Mouse (Mus musculus): Measurements from ENCODE around the gene Ddit4. TPM values are rescaled to one million over a fixed set of nuclear protein-coding genes. Genes with fewer than 3 reads are reported as not detected.

The Ddit4 gene
- polyA plus RNA-seq, 1 experiment = 35.0 TPM

- H3K27ac ChIP-seq (ENCODE audit: insufficient read depth, low read depth, low read length) = no peak overlapping the region
- TF ChIP-seq POLR2A (IDR thresholded peaks at IDR 0.05; ENCODE audit: low read depth, low read length) (no peak), CTCF (IDR thresholded peaks at IDR 0.05; ENCODE audit: extremely low read depth, insufficient read length, insufficient replicate concordance, low read depth, low read length) (no peak)
- H3K4me3 ChIP-seq (ENCODE audit: low read depth, low read length) = no peak overlapping the region
- 98% methylated on average over 9 of the region's 9 CpGs for WGBS
- no peaks in the 10 kb centered on the region for H3K27me3 ChIP-seq (ENCODE audit: control insufficient read depth, insufficient read depth, low read length)
- H3K36me3 ChIP-seq (ENCODE audit: control insufficient read depth, insufficient read depth, low read length) = peaks cover 51% of the 10 kb centered on the region
- no peaks in the 10 kb centered on the region for H3K4me1 ChIP-seq (ENCODE audit: control insufficient read depth, insufficient read depth, insufficient read length, low read length)
Measured at GRCm38 (mm10) chr10:59990393-59990792, 38.8 kb upstream of the Ddit4 start.

- TF ChIP-seq POLR2A (IDR thresholded peaks at IDR 0.05; ENCODE audit: low read depth, low read length) (no peak), CTCF (IDR thresholded peaks at IDR 0.05; ENCODE audit: extremely low read depth, insufficient read length, insufficient replicate concordance, low read depth, low read length) (no peak)
- 89% methylated on average over 4 of the region's 4 CpGs for WGBS
- H3K36me3 ChIP-seq (ENCODE audit: control insufficient read depth, insufficient read depth, low read length) = peaks cover 46% of the 10 kb centered on the region
Measured at GRCm38 (mm10) chr10:59988036-59988435, 36.4 kb upstream of the Ddit4 start.

GRCm38 (mm10) chr10:59982379-59982873 is 30.8 kb upstream of the Ddit4 start:
- peaks cover 21% of the 10 kb centered on the region for H3K4me1 ChIP-seq (ENCODE audit: control insufficient read depth, insufficient read depth, insufficient read length, low read length)
- H3K36me3 ChIP-seq (ENCODE audit: control insufficient read depth, insufficient read depth, low read length) = peaks cover 15% of the 10 kb centered on the region
- WGBS = 91% methylated on average over 12 of the region's 12 CpGs
- H3K27ac ChIP-seq (ENCODE audit: insufficient read depth, low read depth, low read length) = no peak overlapping the region
- no peak overlapping the region for H3K4me3 ChIP-seq (ENCODE audit: low read depth, low read length)
- H3K27me3 ChIP-seq (ENCODE audit: control insufficient read depth, insufficient read depth, low read length) = no peaks in the 10 kb centered on the region
- no peak for TF ChIP-seq POLR2A (IDR thresholded peaks at IDR 0.05; ENCODE audit: low read depth, low read length)

More at GRCm38 (mm10) chr10:59988036-59988435, 36.4 kb upstream of the Ddit4 start:
- Histone ChIP-seq H3K4me1 (ENCODE audit: control insufficient read depth, insufficient read depth, insufficient read length, low read length) (no peaks in the 10 kb centered on the region), H3K27ac (ENCODE audit: insufficient read depth, low read depth, low read length) (no peak overlapping the region), H3K4me3 (ENCODE audit: low read depth, low read length) (no peak overlapping the region), H3K27me3 (ENCODE audit: control insufficient read depth, insufficient read depth, low read length) (no peaks in the 10 kb centered on the region)

GRCm38 (mm10) chr10:59981792-59982191 is 30.2 kb upstream of the Ddit4 start:
- no peak overlapping the region for H3K4me3 ChIP-seq (ENCODE audit: low read depth, low read length)
- 0 out of 2 replicates have a peak overlapping the region, but pooled peaks have one; percentile 13 for H3K27ac ChIP-seq (ENCODE audit: insufficient read depth, low read depth, low read length)
- H3K4me1 ChIP-seq (ENCODE audit: control insufficient read depth, insufficient read depth, insufficient read length, low read length) = peaks cover 21% of the 10 kb centered on the region
- TF ChIP-seq POLR2A (IDR thresholded peaks at IDR 0.05; ENCODE audit: low read depth, low read length) (no peak), CTCF (IDR thresholded peaks at IDR 0.05; ENCODE audit: extremely low read depth, insufficient read length, insufficient replicate concordance, low read depth, low read length) (no peak)
- H3K36me3 ChIP-seq (ENCODE audit: control insufficient read depth, insufficient read depth, low read length) = peaks cover 8% of the 10 kb centered on the region; the same call in 1 of the 2 replicates
- 87% methylated on average over 9 of the region's 9 CpGs for WGBS
- no peaks in the 10 kb centered on the region for H3K27me3 ChIP-seq (ENCODE audit: control insufficient read depth, insufficient read depth, low read length)

GRCm38 (mm10) chr10:59981336-59981735 is 29.7 kb upstream of the Ddit4 start:
- whole genome bisulfite sequencing = 68% methylated on average over 4 of the region's 4 CpGs
- Histone ChIP-seq H3K36me3 (ENCODE audit: control insufficient read depth, insufficient read depth, low read length) (peaks cover 6% of the 10 kb centered on the region; the same call in 1 of the 2 replicates), H3K27ac (ENCODE audit: insufficient read depth, low read depth, low read length) (peak overlapping the region; percentile 13; the same call in 1 of the 2 replicates), H3K4me1 (ENCODE audit: control insufficient read depth, insufficient read depth, insufficient read length, low read length) (peaks cover 21% of the 10 kb centered on the region), H3K27me3 (ENCODE audit: control insufficient read depth, insufficient read depth, low read length) (no peaks in the 10 kb centered on the region), H3K4me3 (ENCODE audit: low read depth, low read length) (no peak overlapping the region)
- no peak for TF ChIP-seq POLR2A (IDR thresholded peaks at IDR 0.05; ENCODE audit: low read depth, low read length)
- no peak for TF ChIP-seq CTCF (IDR thresholded peaks at IDR 0.05; ENCODE audit: extremely low read depth, insufficient read length, insufficient replicate concordance, low read depth, low read length)

GRCm38 (mm10) chr10:59980815-59981244 is 29.2 kb upstream of the Ddit4 start:
- peak overlapping the region; percentile 13 for H3K4me3 ChIP-seq (ENCODE audit: low read depth, low read length)
- no peak for TF ChIP-seq POLR2A (IDR thresholded peaks at IDR 0.05; ENCODE audit: low read depth, low read length)
- TF ChIP-seq CTCF (IDR thresholded peaks at IDR 0.05; ENCODE audit: extremely low read depth, insufficient read length, insufficient replicate concordance, low read depth, low read length) = no peak
- WGBS = 84% methylated on average over 6 of the region's 6 CpGs
- peaks cover 21% of the 10 kb centered on the region for H3K4me1 ChIP-seq (ENCODE audit: control insufficient read depth, insufficient read depth, insufficient read length, low read length)
- no peaks in the 10 kb centered on the region for H3K27me3 ChIP-seq (ENCODE audit: control insufficient read depth, insufficient read depth, low read length)
- peak overlapping the region; percentile 66 for H3K27ac ChIP-seq (ENCODE audit: insufficient read depth, low read depth, low read length)
- peaks cover 3% of the 10 kb centered on the region; the same call in 1 of the 2 replicates for H3K36me3 ChIP-seq (ENCODE audit: control insufficient read depth, insufficient read depth, low read length)

GRCm38 (mm10) chr10:59978873-59979743 is 27.5 kb upstream of the Ddit4 start:
- H3K4me1 ChIP-seq (ENCODE audit: control insufficient read depth, insufficient read depth, insufficient read length, low read length) = peaks cover 33% of the 10 kb centered on the region
- no peak overlapping the region for H3K4me3 ChIP-seq (ENCODE audit: low read depth, low read length)
- 13% methylated on average over 11 of the region's 11 CpGs for WGBS
- H3K36me3 ChIP-seq (ENCODE audit: control insufficient read depth, insufficient read depth, low read length) = no peaks in the 10 kb centered on the region
- H3K27me3 ChIP-seq (ENCODE audit: control insufficient read depth, insufficient read depth, low read length) = no peaks in the 10 kb centered on the region
- H3K27ac ChIP-seq (ENCODE audit: insufficient read depth, low read depth, low read length) = peak overlapping the region; percentile 89
- TF ChIP-seq CTCF (IDR thresholded peaks at IDR 0.05; ENCODE audit: extremely low read depth, insufficient read length, insufficient replicate concordance, low read depth, low read length) (no peak; the same call in 1 of the 2 replicates), POLR2A (IDR thresholded peaks at IDR 0.05; ENCODE audit: low read depth, low read length) (no peak)
